Mouse (Mus musculus) urinary bladder, adult 2 months (tissue): ENCODE measurements around the gene Hbq1b. TPM values are rescaled to one million over a fixed set of nuclear protein-coding genes. Genes with fewer than 3 reads are reported as not detected.

Experiments used
- DNase-seq: peaks from one replicate; pipeline ENCODE4 v3.0.0; 2022; ENCODE audit warnings: low spot score
- polyA plus RNA-seq: library from polyadenylated mRNA; depleted of rRNA; stranded (reverse); fragments of >200 nt; gene quantifications from 2 replicates; pipeline ENCODE4 v1.2.3, GENCODE M21; 2012; rRNA removed

Gene Hbq1b
- not detected in 2 replicates for polyA plus RNA-seq

GRCm38 (mm10) chr11:32286695-32287492 lies at the start of gene Hbq1b:
Gene Hbq1b, plus strand, starts transcription at chr11:32286965.
- peak; percentile 58 for DNase-seq

GRCm38 (mm10) chr11:32237411-32237795 lies 49.4 kb upstream of the Hbq1b start:
- no peak for DNase-seq

GRCm38 (mm10) chr11:32238093-32238860 lies 48.5 kb upstream of the Hbq1b start:
- peak; percentile 62 for DNase-seq

GRCm38 (mm10) chr11:32241391-32241790 lies 45.4 kb upstream of the Hbq1b start:
- no peak for DNase-seq

- no peak for DNase-seq
Observed at GRCm38 (mm10) chr11:32242209-32242608, 44.6 kb upstream of the Hbq1b start.

GRCm38 (mm10) chr11:32243205-32243955 lies 43.4 kb upstream of the Hbq1b start:
- DNase-seq, result no peak

- DNase-seq, result no peak
Observed at GRCm38 (mm10) chr11:32244064-32244463, 42.7 kb upstream of the Hbq1b start.

- DNase-seq, result no peak
Observed at GRCm38 (mm10) chr11:32244617-32245016, 42.1 kb upstream of the Hbq1b start.

GRCm38 (mm10) chr11:32245614-32246013 lies 41.2 kb upstream of the Hbq1b start:
- no peak for DNase-seq

GRCm38 (mm10) chr11:32247068-32247467 lies 39.7 kb upstream of the Hbq1b start:
- no peak for DNase-seq

- no peak for DNase-seq
Observed at GRCm38 (mm10) chr11:32248350-32248749, 38.4 kb upstream of the Hbq1b start.

GRCm38 (mm10) chr11:32250880-32251763 lies 35.6 kb upstream of the Hbq1b start:
- no peak for DNase-seq

GRCm38 (mm10) chr11:32253121-32253520 lies 33.6 kb upstream of the Hbq1b start:
- no peak for DNase-seq

- DNase-seq, result no peak
Observed at GRCm38 (mm10) chr11:32256146-32256545, 30.6 kb upstream of the Hbq1b start.

- DNase-seq, result no peak
Observed at GRCm38 (mm10) chr11:32256566-32256965, 30.2 kb upstream of the Hbq1b start.

- no peak for DNase-seq
Observed at GRCm38 (mm10) chr11:32262674-32263415, 23.9 kb upstream of the Hbq1b start.

GRCm38 (mm10) chr11:32265117-32265738 lies 21.5 kb upstream of the Hbq1b start:
- DNase-seq, result no peak

GRCm38 (mm10) chr11:32266194-32266593 lies 20.6 kb upstream of the Hbq1b start:
- no peak for DNase-seq

GRCm38 (mm10) chr11:32266776-32267175 lies 20.0 kb upstream of the Hbq1b start:
- DNase-seq, result no peak
